Mouse (Mus musculus) liver, adult 2 months (tissue): ENCODE data around the gene Ddit4.

Experiments used
- CTCF ChIP-seq: fragments of 200-500 bp; IDR thresholded peaks from 2 replicates; pipeline ENCODE4 v1.5.1; 2011; ENCODE audit warnings: low read depth, low read length, control low read depth
- POLR2A ChIP-seq: fragments of 200-500 bp; IDR thresholded peaks from 2 replicates; pipeline ENCODE4 v1.6.1; 2011; ENCODE audit warnings: low read length, control low read depth; ENCODE audit not compliant: insufficient read depth; ENCODE audit errors: extremely low read depth

DNA sequence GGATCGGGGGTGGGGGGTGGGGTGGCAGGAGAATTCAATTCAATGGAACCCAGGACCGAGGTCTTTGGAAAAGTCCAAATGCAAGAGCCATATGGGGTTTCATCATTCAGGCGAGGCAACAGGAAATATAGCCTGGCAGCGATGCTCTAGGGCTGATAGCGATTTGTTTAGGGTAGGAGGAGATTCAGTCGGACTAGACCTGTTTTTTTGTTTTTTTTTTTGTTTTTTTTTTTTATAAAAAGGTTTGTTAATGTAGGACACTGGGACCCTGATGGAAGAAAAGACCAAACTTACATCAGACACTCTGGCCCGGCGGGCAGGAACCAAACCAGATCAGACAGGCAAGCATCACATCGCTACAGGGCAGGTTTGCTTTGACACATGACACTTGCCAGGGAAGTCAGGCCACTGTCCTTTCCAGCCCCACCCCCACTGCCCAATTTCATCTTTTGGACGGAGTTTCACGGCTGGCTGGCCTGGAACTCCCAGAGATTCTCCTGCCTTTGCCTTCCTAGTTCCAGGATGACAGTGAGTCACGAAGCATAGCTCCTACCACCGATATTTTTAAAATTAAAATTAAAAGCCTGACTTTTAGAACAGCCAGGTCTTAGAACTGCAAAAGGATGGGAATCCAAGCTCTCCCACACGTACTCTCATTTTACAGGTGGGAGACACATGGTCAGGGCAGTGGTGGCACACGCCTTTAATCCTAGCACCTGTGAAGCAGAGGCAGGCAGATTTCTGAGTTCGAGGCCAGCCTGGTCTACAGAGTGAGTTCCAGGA is 1.3 kb upstream of the Ddit4 start:
- TF ChIP-seq CTCF (no peak), POLR2A (no peak)
